Mouse (Mus musculus) yolk sac, embryonic 10.5 days (tissue): Measurements from ENCODE around the gene Higd2a.
A peak's percentile ranks its signal among the peaks of the same experiment; 100 is the strongest.
"Not testable (repeated sequence)": the region's sequence is repeated elsewhere in the genome, so short reads cannot be mapped to it uniquely, and the experiment has no call there.

Source experiments
- DNase-seq: peaks from one replicate; pipeline ENCODE4 v3.0.0-alpha.2; 2017; ENCODE audit warnings: low spot score

Gene Higd2a

GRCm38 (mm10) chr13:54582126-54582525, 7.9 kb upstream of the Higd2a start:
- no peak for DNase-seq

- DNase-seq = peak; percentile 23
Observed at GRCm38 (mm10) chr13:54582860-54583259, 7.1 kb upstream of the Higd2a start.

- no peak for DNase-seq
Observed at GRCm38 (mm10) chr13:54585831-54586230, 4.2 kb upstream of the Higd2a start.

- no peak for DNase-seq
Observed at GRCm38 (mm10) chr13:54589414-54589995, 502 bp upstream of the Higd2a start.

- no peak for DNase-seq
Observed at GRCm38 (mm10) chr13:54591776-54592356, 1.9 kb downstream of the Higd2a start.

- no peak for DNase-seq
Observed at GRCm38 (mm10) chr13:54593617-54594016, 3.6 kb downstream of the Higd2a start.

- no peak for DNase-seq
Observed at GRCm38 (mm10) chr13:54596107-54596690, 6.2 kb downstream of the Higd2a start.

- peak; percentile 40 for DNase-seq
Observed at GRCm38 (mm10) chr13:54596870-54597269, 6.9 kb downstream of the Higd2a start.

GRCm38 (mm10) chr13:54598622-54599143, 8.7 kb downstream of the Higd2a start:
- no peak for DNase-seq

- DNase-seq = no peak
Observed at GRCm38 (mm10) chr13:54602639-54603111, 12.7 kb downstream of the Higd2a start.

GRCm38 (mm10) chr13:54603501-54603900, 13.5 kb downstream of the Higd2a start:
- DNase-seq = no peak

- DNase-seq = no peak
Observed at GRCm38 (mm10) chr13:54604221-54604620, 14.2 kb downstream of the Higd2a start.

- DNase-seq = no peak
Observed at GRCm38 (mm10) chr13:54605426-54605825, 15.4 kb downstream of the Higd2a start.

- DNase-seq = no peak
Observed at GRCm38 (mm10) chr13:54607204-54607603, 17.2 kb downstream of the Higd2a start.

- DNase-seq = no peak
Observed at GRCm38 (mm10) chr13:54608002-54608401, 18.0 kb downstream of the Higd2a start.

- DNase-seq = no peak
Observed at GRCm38 (mm10) chr13:54608666-54609065, 18.7 kb downstream of the Higd2a start.

GRCm38 (mm10) chr13:54609301-54609700, 19.3 kb downstream of the Higd2a start:
- no peak for DNase-seq

- no peak for DNase-seq
Observed at GRCm38 (mm10) chr13:54610613-54610971, 20.6 kb downstream of the Higd2a start.

GRCm38 (mm10) chr13:54610972-54611754, 21.2 kb downstream of the Higd2a start, which contains the start of gene Cltb:
TSS of gene Cltb (minus strand) at chr13:54611344.
- DNase-seq = peak; percentile 81

- not testable (repeated sequence) for DNase-seq
Observed at GRCm38 (mm10) chr13:54613141-54613540, 23.1 kb downstream of the Higd2a start.

GRCm38 (mm10) chr13:54616307-54616706, 26.3 kb downstream of the Higd2a start:
- no peak for DNase-seq

- no peak for DNase-seq
Observed at GRCm38 (mm10) chr13:54616998-54617397, 27.0 kb downstream of the Higd2a start.
